9 mouse cellular contexts compared by ENCODE assay signal in the genomic region with DNA sequence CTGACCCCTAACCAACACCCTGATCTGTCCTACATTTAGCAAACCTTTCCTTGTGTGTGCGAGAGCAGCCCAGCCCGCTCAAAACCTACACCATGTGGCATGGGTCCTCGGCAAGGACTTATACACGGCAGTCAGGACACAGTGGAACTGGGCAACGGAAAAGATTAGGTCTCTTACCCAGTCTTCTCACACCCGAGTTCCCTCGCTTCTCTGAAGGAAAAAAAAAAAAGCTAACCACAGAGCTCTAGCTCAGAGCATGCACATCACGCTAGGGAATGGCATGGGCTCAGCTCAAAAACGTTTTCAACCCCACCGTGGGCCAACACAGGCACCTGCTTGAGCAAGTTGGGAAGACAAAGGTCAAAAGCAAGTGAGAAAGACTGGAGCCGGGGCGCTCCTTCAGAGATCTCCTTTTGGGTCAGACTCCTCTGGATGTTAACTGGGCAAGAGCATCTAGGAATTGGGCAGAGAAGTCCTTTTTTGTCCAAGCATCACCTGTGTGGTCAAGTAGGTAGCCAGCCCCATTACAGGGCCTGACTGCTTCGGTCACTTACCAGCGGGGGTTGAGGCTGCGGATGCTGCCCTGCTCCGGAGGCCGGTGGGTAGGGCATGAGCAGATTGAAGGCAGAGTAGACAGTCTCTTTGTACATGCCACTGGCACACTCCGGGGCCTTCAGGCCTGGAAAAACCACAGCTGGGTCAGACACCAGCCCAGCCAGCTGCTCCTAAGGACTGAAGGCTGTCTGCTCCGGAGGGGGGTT. TPM values are rescaled to one million over a fixed set of nuclear protein-coding genes. Genes with fewer than 3 reads are reported as not detected.
DNase-seq lines count a peak whose midpoint lies in the region; ATAC-seq and TF ChIP-seq lines count a peak whose summit lies in the region.
"Had no signal": no experiment of that assay in that cellular context is flagged by ENCODE, and none has a peak within 500 bp of the region (broad histone marks: within the 10 kb centered on the region; RNA-seq: fewer than 3 reads in every experiment).

No protein-coding gene starts in this region.

- peaks cover 0 to 5% of the 10 kb centered on the region in 2 experiments; a peak in 2 of 4 replicates for H3K4me1 ChIP-seq in liver, embryonic 14.5 days (replicated peaks; ENCODE audit: control insufficient read depth in 2 of 2, insufficient read depth in 2 of 2, low read length in 1 of 2)

- TF ChIP-seq EP300 in liver, embryonic 14.5 days (IDR thresholded peaks at IDR 0.05; ENCODE audit: low read depth) = no peak

- H3K36me3 ChIP-seq in liver, embryonic 14.5 days (replicated peaks; ENCODE audit: control insufficient read depth, insufficient read depth, low read depth) = no peaks in the 10 kb centered on the region

- H3K4me2 ChIP-seq in liver, embryonic 14.5 days (ENCODE audit: low read depth) = peak overlapping the region; percentile 65; the same call in 1 of the 2 replicates

- H3K4me3 ChIP-seq in liver, embryonic 14.5 days (ENCODE audit: insufficient read depth in 1 of 2, low read depth in 2 of 2, low read length in 2 of 2) = no peak overlapping the region

- no peaks in the 10 kb centered on the region for H3K9me3 ChIP-seq in liver, embryonic 14.5 days (ENCODE audit: control insufficient read depth, low read length)

- DNase-seq in CD4-positive, CD25-positive, alpha-beta regulatory T cell, adult 2 months (ENCODE audit: low read depth, low spot score) = peak; percentile 42
- peak; percentile 22 for DNase-seq in retina, embryonic 14.5 days (ENCODE audit: low spot score)
- no peak for DNase-seq in retina, postnatal 1 day
- no peak for DNase-seq in liver, embryonic 14.5 days (ENCODE audit: low read depth in 3 of 3, low spot score in 3 of 3)
- peak; percentile 69 for DNase-seq in thymus, postnatal 4 days
- no peak for DNase-seq in cerebellum, adult 9-11 months
- DNase-seq: kidney, postnatal 14 days had no signal

- no peak overlapping the region for H3K9ac ChIP-seq in liver, embryonic 14.5 days (replicated peaks)

- TF ChIP-seq CTCF in liver, embryonic 14.5 days (IDR thresholded peaks at IDR 0.05; ENCODE audit: low read depth) = no peak

- no peak overlapping the region for H3K27ac ChIP-seq in liver, embryonic 14.5 days

- 44% methylated on average over 19 of the region's 19 CpGs for WGBS in liver, embryonic 14.5 days (ENCODE audit: insufficient replicate concordance)

- ATAC-seq in CD4-positive, CD25-positive, alpha-beta regulatory T cell, adult 4 months = no peak
- ATAC-seq in liver, embryonic 14.5 days (ENCODE audit: insufficient read depth) = no peak
- no peak for ATAC-seq in erythroid progenitor cell, adult 5-6 weeks (replicated peaks; ENCODE audit: low FRiP score, poor library complexity, severe bottlenecking)

- peaks cover 42% of the 10 kb centered on the region for H3K27me3 ChIP-seq in liver, embryonic 14.5 days (ENCODE audit: control insufficient read depth, insufficient read depth, low read length)

RNA-seq across cellular contexts. Expression of gene Tcf7, which starts 1.1 kb away (rescaled TPM):
- 100 to 1,000 TPM; 246 to 283 TPM for polyA plus RNA-seq in CD4-positive, CD25-positive, alpha-beta regulatory T cell, adult 4 months (2017; shearing (Covaris generic))
- polyA plus RNA-seq in liver, embryonic 14.5 days (2012; rRNA removed) = 1.3 and 1.6 TPM in 2 replicates
- polyA plus RNA-seq in liver, embryonic 14.5 days (2014; fragmentation: Nextera tagmentation; extraction: Ambion mirVana) = 1.8 and 2.0 TPM in 2 replicates
- total RNA-seq in erythroid progenitor cell, adult 5-6 weeks (2015; ENCODE audit: low replicate concordance) = 16.2 and 22.6 TPM in 2 replicates
- total RNA-seq in erythroid progenitor cell, adult 5-6 weeks (2017; ENCODE audit: low replicate concordance) = 1.4 and 3.3 TPM in 2 replicates

RNA-seq across cellular contexts. Expression of gene Skp1a, which starts 50.0 kb away (rescaled TPM):
- polyA plus RNA-seq in CD4-positive, CD25-positive, alpha-beta regulatory T cell, adult 4 months (2017; shearing (Covaris generic)) = 100 to 1,000 TPM; 212 to 326 TPM
- 32.9 and 55.6 TPM in 2 replicates for polyA plus RNA-seq in liver, embryonic 14.5 days (2012; rRNA removed)
- polyA plus RNA-seq in liver, embryonic 14.5 days (2014; fragmentation: Nextera tagmentation; extraction: Ambion mirVana) = 281 and 285 TPM in 2 replicates
- total RNA-seq in erythroid progenitor cell, adult 5-6 weeks (2015; ENCODE audit: low replicate concordance) = 103 and 116 TPM in 2 replicates
- total RNA-seq in erythroid progenitor cell, adult 5-6 weeks (2017; ENCODE audit: low replicate concordance) = 69.7 and 95.6 TPM in 2 replicates

Comparison
In these comparisons a context has a peak if more than half of its experiments do, and no peak if none do; other contexts are left out.
1. DNase-seq: peak in CD4-positive, CD25-positive, alpha-beta regulatory T cell, adult 2 months (single experiment), retina, embryonic 14.5 days (single experiment) and thymus, postnatal 4 days (single experiment); none in retina, postnatal 1 day (single experiment), liver, embryonic 14.5 days (0 of 3) and cerebellum, adult 9-11 months (single experiment).
2. RNA of gene Tcf7, which starts 1.1 kb away (polyA plus RNA-seq): 246 to 283 TPM in CD4-positive, CD25-positive, alpha-beta regulatory T cell, adult 4 months; 1.3 to 2.0 TPM in liver, embryonic 14.5 days; every median in the first group is over 10 times any median in the second.